Mouse (Mus musculus) embryonic facial prominence, embryonic 15.5 days (tissue): ENCODE data around the gene Tex19.2. TPM values are rescaled to one million over a fixed set of nuclear protein-coding genes. Genes with fewer than 3 reads are reported as not detected.

Experiments
- polyA plus RNA-seq: library from polyadenylated mRNA; unstranded; fragments of >200 nt; fragmentation: Nextera tagmentation; extraction: Ambion mirVana; gene quantifications from 2 replicates; pipeline ENCODE4 v1.2.1, GENCODE M21; 2015

Tex19.2 gene
- polyA plus RNA-seq, 1 experiment from 2014 or later = not detected

Other genes with a start within 250 kb of the Tex19.2 start
- 6.2 and 7.4 TPM in 2 replicates for gene Ccdc57, start 185.8 kb downstream of the Tex19.2 start, polyA plus RNA-seq
- gene Slc16a3, start 170.2 kb downstream of the Tex19.2 start, polyA plus RNA-seq = 67.2 and 72.2 TPM in 2 replicates
- 123 and 125 TPM in 2 replicates for gene Csnk1d, start 127.3 kb downstream of the Tex19.2 start, polyA plus RNA-seq
- gene Cd7, start 79.3 kb downstream of the Tex19.2 start, polyA plus RNA-seq = 0.46 and 1.1 TPM in 2 replicates
- gene Sectm1b, start 55.1 kb downstream of the Tex19.2 start, polyA plus RNA-seq = 1.2 and 1.3 TPM in 2 replicates
- 0.83 and 1.1 TPM in 2 replicates for gene Sectm1a, start 37.5 kb downstream of the Tex19.2 start, polyA plus RNA-seq
- gene Tex19.1, start 27.5 kb upstream of the Tex19.2 start, polyA plus RNA-seq = 0.15 TPM in 1 of 2 replicates, not detected in the other
- 0.71 and 0.72 TPM in 2 replicates for gene Uts2r, start 41.6 kb upstream of the Tex19.2 start, polyA plus RNA-seq
- 10.0 and 12.2 TPM in 2 replicates for gene Hexdc, start 85.8 kb upstream of the Tex19.2 start, polyA plus RNA-seq
- 20.8 and 21.9 TPM in 2 replicates for gene Ogfod3, start 86.0 kb upstream of the Tex19.2 start, polyA plus RNA-seq
- gene Cybc1, start 110.6 kb upstream of the Tex19.2 start, polyA plus RNA-seq = 43.2 and 44.8 TPM in 2 replicates
- 53.8 and 56.2 TPM in 2 replicates for gene Narf, start 118.6 kb upstream of the Tex19.2 start, polyA plus RNA-seq
- gene Foxk2, start 141.3 kb upstream of the Tex19.2 start, polyA plus RNA-seq = 8.0 and 8.9 TPM in 2 replicates
- 96.5 and 99.2 TPM in 2 replicates for gene Wdr45b, start 235.8 kb upstream of the Tex19.2 start, polyA plus RNA-seq